Mouse (Mus musculus): ENCODE measurements around the gene C7.

- TF ChIP-seq CTCF (IDR thresholded peaks at IDR 0.05; ENCODE audit: borderline replicate concordance, insufficient read depth, low read length) (no peak), POLR2A (IDR thresholded peaks at IDR 0.05; ENCODE audit: low read depth, low read length) (no peak)
Observed at GRCm38 (mm10) chr15:5097376-5097775, 33.8 kb upstream of the C7 start.

All from embryonic fibroblast, embryonic 13.5 days (primary cell).